In the genomic region with DNA sequence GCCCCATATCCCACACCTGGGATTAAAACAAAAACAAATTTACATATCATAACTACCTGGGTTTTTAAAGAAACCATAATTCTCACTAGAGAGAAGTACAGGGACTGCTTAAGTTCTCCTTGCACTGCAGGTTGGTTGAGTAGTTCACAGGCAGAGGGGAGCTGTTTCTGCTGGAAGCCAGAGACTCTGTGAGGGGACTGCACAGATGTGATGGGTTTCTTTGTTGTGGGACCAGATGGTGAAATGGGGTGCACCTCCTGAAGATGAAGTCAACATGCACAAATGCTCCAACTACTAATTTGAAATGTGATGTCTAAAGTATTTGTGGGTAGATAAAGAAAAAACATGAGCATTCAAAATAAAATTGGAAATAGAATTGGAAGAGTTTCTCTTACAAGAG, we compare ENCODE assay signal across 29 mouse cellular contexts. TPM values are rescaled to one million over a fixed set of nuclear protein-coding genes. Genes with fewer than 3 reads are reported as not detected.
DNase-seq lines count a peak whose midpoint lies in the region; ATAC-seq and TF ChIP-seq lines count a peak whose summit lies in the region.
"Had no signal": no experiment of that assay in that cellular context is flagged by ENCODE, and none has a peak within 500 bp of the region (broad histone marks: within the 10 kb centered on the region; RNA-seq: fewer than 3 reads in every experiment).

No protein-coding gene starts in this region.

- DNase-seq in CD8-positive naive resting alpha-beta T cell, adult 2 months (ENCODE audit: low read depth in 2 of 2, low spot score in 2 of 2): peak; percentile 27 to 32
- DNase-seq in thymus, adult 18-20 months: peak; percentile 50 to 72
- DNase-seq in thymus, postnatal 10 days (ENCODE audit: low spot score in 2 of 2): peak; percentile 67 to 69
- peak; percentile 48 to 75 for DNase-seq in thymus, postnatal 36 days
- no peak for DNase-seq in left cerebral cortex, postnatal 14 days (ENCODE audit: low spot score in 2 of 2)
- DNase-seq: adrenal gland, adult 8-10 months; adrenal gland, postnatal 25 days; B cell, adult 2 months; cerebellum, adult 11-12 months; cerebellum, adult 8-10 months; cerebellum, postnatal 10 days; cerebellum, postnatal 36 days; forebrain, postnatal 0 days; gastrocnemius, adult 2 months; gastrocnemius, postnatal 14 days; heart, adult 18-20 months; heart, postnatal 14 days; heart, postnatal 4 days had no signal

- H3K9me3 ChIP-seq in intestine, postnatal 0 days (ENCODE audit: control insufficient read depth): no peaks in the 10 kb centered on the region
- no peaks in the 10 kb centered on the region for H3K9me3 ChIP-seq in heart, embryonic 11.5 days (replicated peaks; ENCODE audit: control insufficient read depth, low read length)
- H3K9me3 ChIP-seq: heart, embryonic 13.5 days; hindbrain, embryonic 12.5 days; hindbrain, embryonic 15.5 days had no signal

- H3K4me3 ChIP-seq in intestine, postnatal 0 days (ENCODE audit: low read depth, low read length): no peak overlapping the region
- no peak overlapping the region for H3K4me3 ChIP-seq in heart, embryonic 11.5 days (ENCODE audit: low read depth, low read length)
- H3K4me3 ChIP-seq: gastrocnemius, adult 2 months; heart, embryonic 13.5 days; hindbrain, embryonic 12.5 days; hindbrain, embryonic 15.5 days had no signal

- H3K27me3 ChIP-seq in intestine, postnatal 0 days (replicated peaks; ENCODE audit: control insufficient read depth, insufficient read depth, low read length): no peaks in the 10 kb centered on the region
- H3K27me3 ChIP-seq in heart, embryonic 11.5 days (ENCODE audit: control insufficient read depth, insufficient read depth, low read length): no peaks in the 10 kb centered on the region
- H3K27me3 ChIP-seq: heart, embryonic 13.5 days; hindbrain, embryonic 12.5 days; hindbrain, embryonic 15.5 days had no signal

- TF ChIP-seq CTCF in intestine, postnatal 0 days (IDR thresholded peaks at IDR 0.05; ENCODE audit: low read depth): no peak

- ATAC-seq in intestine, postnatal 0 days: no peak
- ATAC-seq in heart, embryonic 11.5 days (replicated peaks; ENCODE audit: insufficient number of reproducible peaks, low FRiP score, low TSS enrichment): no peak
- ATAC-seq: activated CD4-positive, CD25-positive, alpha-beta regulatory T cell, adult 4 months; forebrain, embryonic 14.5 days; forebrain, postnatal 0 days had no signal

- H3K4me2 ChIP-seq in intestine, postnatal 0 days (replicated peaks; ENCODE audit: low read depth): no peak overlapping the region
- no peak overlapping the region for H3K4me2 ChIP-seq in heart, embryonic 11.5 days
- H3K4me2 ChIP-seq: heart, embryonic 13.5 days; hindbrain, embryonic 12.5 days; hindbrain, embryonic 15.5 days had no signal

- H3K27ac ChIP-seq in intestine, postnatal 0 days (ENCODE audit: low read depth, low read length): no peak overlapping the region
- no peak overlapping the region for H3K27ac ChIP-seq in heart, embryonic 11.5 days (ENCODE audit: low read depth, low read length)
- H3K27ac ChIP-seq: gastrocnemius, adult 2 months; heart, embryonic 13.5 days; hindbrain, embryonic 12.5 days; hindbrain, embryonic 15.5 days had no signal

- H3K36me3 ChIP-seq in intestine, postnatal 0 days (ENCODE audit: control insufficient read depth, insufficient read depth): no peaks in the 10 kb centered on the region
- H3K36me3 ChIP-seq in heart, embryonic 11.5 days (ENCODE audit: control insufficient read depth, insufficient read depth, low read length): no peaks in the 10 kb centered on the region
- H3K36me3 ChIP-seq: heart, embryonic 13.5 days; hindbrain, embryonic 12.5 days; hindbrain, embryonic 15.5 days had no signal

- H3K4me1 ChIP-seq in intestine, postnatal 0 days (replicated peaks; ENCODE audit: control insufficient read depth, insufficient read depth, low read length): no peaks in the 10 kb centered on the region
- no peaks in the 10 kb centered on the region for H3K4me1 ChIP-seq in heart, embryonic 11.5 days (ENCODE audit: control insufficient read depth, insufficient read depth, low read length)
- H3K4me1 ChIP-seq: heart, embryonic 13.5 days; hindbrain, embryonic 12.5 days; hindbrain, embryonic 15.5 days had no signal

- intact Hi-C loops in left cerebral cortex, postnatal 14 days (cut with DNase I): loop anchor here (2.0 kb wide), 1 partner anchor 45 kb away; no protein-coding TSS in a partner anchor

- H3K9ac ChIP-seq in intestine, postnatal 0 days (ENCODE audit: low read depth, low read length): no peak overlapping the region
- H3K9ac ChIP-seq in heart, embryonic 11.5 days (ENCODE audit: low read depth, low read length): no peak overlapping the region
- H3K9ac ChIP-seq: forebrain, postnatal 0 days; heart, embryonic 13.5 days; hindbrain, embryonic 12.5 days; hindbrain, embryonic 15.5 days had no signal

RNA-seq across cellular contexts. Expression of a gene that starts 11.3 kb away (rescaled TPM):
- not detected for total RNA-seq in left cerebral cortex, postnatal 14 days (2021)
- polyA plus RNA-seq in intestine, postnatal 0 days (2015; fragmentation: Nextera tagmentation; extraction: Ambion mirVana): 8.7 and 9.4 TPM in 2 replicates
- polyA plus RNA-seq in heart, embryonic 11.5 days (2014; fragmentation: Nextera tagmentation; extraction: Ambion mirVana): 0.44 and 0.56 TPM in 2 replicates
- total RNA-seq: forebrain, postnatal 0 days; MEL had no signal
- polyA plus RNA-seq: brain, embryonic 14.5 days; cortical plate, adult 2 months; forebrain, embryonic 14.5 days; forebrain, postnatal 0 days; frontal cortex, adult 2 months; hindbrain, embryonic 12.5 days; hindbrain, embryonic 15.5 days had no signal

RNA-seq across cellular contexts. Expression of a gene that starts 31.6 kb away (rescaled TPM):
- 1 to 10 TPM; 1.2 to 4.3 TPM for total RNA-seq in left cerebral cortex, postnatal 14 days (2021)
- 4.9 and 5.3 TPM in 2 replicates for polyA plus RNA-seq in intestine, postnatal 0 days (2015; fragmentation: Nextera tagmentation; extraction: Ambion mirVana)
- 0.59 and 1.4 TPM in 2 replicates for polyA plus RNA-seq in heart, embryonic 11.5 days (2014; fragmentation: Nextera tagmentation; extraction: Ambion mirVana)
- total RNA-seq: MEL had no signal

RNA-seq across cellular contexts. Expression of a gene that starts 56.7 kb away (rescaled TPM):
- under 1 TPM; 0.87 to 0.99 TPM for total RNA-seq in left cerebral cortex, postnatal 14 days (2021)
- 4.4 and 5.4 TPM in 2 replicates for polyA plus RNA-seq in intestine, postnatal 0 days (2015; fragmentation: Nextera tagmentation; extraction: Ambion mirVana)
- 0.87 and 1.1 TPM in 2 replicates for polyA plus RNA-seq in heart, embryonic 11.5 days (2014; fragmentation: Nextera tagmentation; extraction: Ambion mirVana)
- total RNA-seq: MEL had no signal

Comparison
In these comparisons a context has a peak if more than half of its experiments do, and no peak if none do; other contexts are left out.
1. DNase-seq: peak in CD8-positive naive resting alpha-beta T cell, adult 2 months (2 of 2), thymus, adult 18-20 months (2 of 2), thymus, postnatal 10 days (2 of 2) and thymus, postnatal 36 days (2 of 2); none in left cerebral cortex, postnatal 14 days (0 of 2).